Mouse (Mus musculus): ENCODE data around the gene Ireb2. TPM values are rescaled to one million over a fixed set of nuclear protein-coding genes. Genes with fewer than 3 reads are reported as not detected.
"Not testable (repeated sequence)": the region's sequence is repeated elsewhere in the genome, so short reads cannot be mapped to it uniquely, and the experiment has no call there.

Gene Ireb2
- polyA plus RNA-seq (2015; fragmentation: Nextera tagmentation; extraction: Ambion mirVana) = 30.4 and 31.8 TPM in 2 replicates

GRCm38 (mm10) chr9:54863363-54864281, at the start of gene Ireb2:
Ireb2 (plus strand) TSS chr9:54863789.
- ATAC-seq (ENCODE audit: low FRiP score) = peak; percentile 98
- peak within 1 kb of the TSS; percentile 72 for H3K4me2 ChIP-seq
- peak within 1 kb of the TSS; percentile 94 for H3K27ac ChIP-seq (replicated peaks)
- peak within 1 kb of the TSS; percentile 78 for H3K4me3 ChIP-seq (replicated peaks)
- WGBS = under 1% methylated on average over 70 of the region's 72 CpGs
- H3K27me3 ChIP-seq (replicated peaks) = no peaks in the 10 kb centered on the region
- H3K4me1 ChIP-seq = peaks cover 36% of the 10 kb centered on the region
- H3K36me3 ChIP-seq = peaks cover 15% of the 10 kb centered on the region
- H3K9me3 ChIP-seq (replicated peaks) = no peaks in the 10 kb centered on the region
- peak within 1 kb of the TSS; percentile 95 for H3K9ac ChIP-seq (replicated peaks)

DNA sequence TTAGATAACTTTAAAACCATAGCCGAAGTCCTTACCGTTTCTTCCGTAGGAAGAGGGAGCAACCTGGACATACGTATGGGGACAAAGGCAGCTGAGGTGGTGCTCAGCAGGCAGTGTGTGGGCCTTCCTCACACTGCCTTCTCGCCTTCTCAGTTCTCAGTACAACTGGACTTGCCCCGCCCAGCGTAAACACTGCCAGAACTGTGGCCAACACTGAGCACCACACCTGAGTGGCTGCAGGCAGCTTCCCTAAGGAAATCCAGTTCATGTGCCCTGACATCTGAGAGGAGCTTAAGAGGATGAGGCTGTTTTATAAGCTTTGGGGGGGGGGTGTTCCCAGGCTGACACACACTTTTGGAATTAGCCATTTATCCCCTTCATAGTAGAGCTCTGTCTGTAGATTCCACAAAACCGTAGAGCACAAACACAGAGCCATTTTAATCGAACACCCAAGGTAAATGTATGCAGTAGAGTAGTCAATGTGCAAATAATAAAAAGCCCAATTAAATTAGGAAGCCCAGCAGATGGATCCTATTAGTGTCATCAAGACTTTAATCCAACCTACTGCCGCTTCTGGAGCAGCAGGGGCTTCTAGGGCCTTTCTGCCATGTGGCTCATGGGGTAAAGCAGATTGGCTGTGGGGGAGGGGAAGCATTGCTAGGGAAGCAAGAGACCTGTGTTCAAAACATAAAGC, 46.9 kb upstream of the Ireb2 start:
- no peak for ATAC-seq (ENCODE audit: low FRiP score)
- Histone ChIP-seq H3K9me3 (replicated peaks) (no peaks in the 10 kb centered on the region), H3K4me2 (no peak overlapping the region), H3K4me1 (0 out of 2 replicates have a peak, but pooled peaks cover 3% of the 10 kb centered on the region), H3K27ac (replicated peaks) (no peak overlapping the region), H3K4me3 (replicated peaks) (no peak overlapping the region), H3K27me3 (replicated peaks) (0 out of 2 replicates have a peak, but pooled peaks cover 3% of the 10 kb centered on the region), H3K36me3 (no peaks in the 10 kb centered on the region), H3K9ac (replicated peaks) (no peak overlapping the region)
- 72% methylated on average over 10 of the region's 10 CpGs for WGBS

GRCm38 (mm10) chr9:54821442-54822100, 42.0 kb upstream of the Ireb2 start:
- peak; percentile 72; the same call in 1 of the 2 replicates for ATAC-seq (ENCODE audit: low FRiP score)
- Histone ChIP-seq H3K9ac (replicated peaks) (no peak overlapping the region), H3K27me3 (replicated peaks) (0 out of 2 replicates have a peak, but pooled peaks cover 3% of the 10 kb centered on the region), H3K27ac (replicated peaks) (no peak overlapping the region), H3K4me1 (0 out of 2 replicates have a peak, but pooled peaks cover under 1% of the 10 kb centered on the region), H3K4me3 (replicated peaks) (no peak overlapping the region), H3K9me3 (replicated peaks) (no peaks in the 10 kb centered on the region), H3K4me2 (no peak overlapping the region), H3K36me3 (no peaks in the 10 kb centered on the region)
- 57% methylated on average over 5 of the region's 5 CpGs for WGBS

DNA sequence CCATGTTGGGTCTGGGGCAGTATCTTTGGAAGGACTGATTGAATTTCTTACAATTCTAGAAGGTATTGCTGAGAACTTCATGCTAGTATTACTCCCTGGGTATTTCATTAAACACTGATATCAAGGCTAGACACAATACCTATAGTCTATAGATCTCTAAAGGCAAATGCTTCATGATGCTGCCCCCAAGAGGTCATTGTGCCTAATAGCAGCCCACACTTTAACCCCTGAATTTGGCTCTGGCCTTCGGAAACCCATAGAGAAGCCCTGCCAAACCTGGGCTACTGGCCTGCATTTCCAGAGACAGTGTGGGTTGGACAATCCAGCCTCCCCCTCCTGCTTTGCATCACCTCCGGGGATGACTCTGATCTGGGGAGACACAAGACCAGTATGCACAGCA, 33.8 kb upstream of the Ireb2 start:
- H3K9ac ChIP-seq (replicated peaks) = no peak overlapping the region
- no peak overlapping the region for H3K4me3 ChIP-seq (replicated peaks)
- no peak overlapping the region for H3K27ac ChIP-seq (replicated peaks)
- no peaks in the 10 kb centered on the region for H3K9me3 ChIP-seq (replicated peaks)
- no peak overlapping the region for H3K4me2 ChIP-seq
- WGBS = 21% methylated on average over 2 of the region's 2 CpGs
- no peaks in the 10 kb centered on the region for H3K4me1 ChIP-seq
- ATAC-seq (ENCODE audit: low FRiP score) = no peak
- no peaks in the 10 kb centered on the region for H3K27me3 ChIP-seq (replicated peaks)
- no peaks in the 10 kb centered on the region for H3K36me3 ChIP-seq

DNA sequence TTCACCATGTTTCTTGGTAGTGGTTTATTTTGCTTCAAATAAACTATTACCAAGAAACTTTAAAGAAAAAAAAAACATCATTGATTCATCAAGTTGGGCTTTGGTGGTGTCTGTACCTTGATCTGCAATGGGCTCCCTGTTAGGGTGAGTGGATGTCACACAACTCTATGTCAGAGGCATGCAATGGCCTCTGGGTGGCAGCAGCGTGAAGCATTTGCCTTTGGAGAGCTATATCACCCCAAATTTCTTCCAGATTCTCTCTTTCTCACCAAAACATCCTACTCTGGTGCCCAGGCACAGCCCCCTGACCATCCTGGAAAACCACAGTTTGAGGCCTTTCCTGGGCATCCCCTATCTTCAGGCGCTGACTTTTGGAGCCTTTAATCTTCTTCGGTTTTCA, 33.0 kb upstream of the Ireb2 start:
- no peaks in the 10 kb centered on the region for H3K27me3 ChIP-seq (replicated peaks)
- no peaks in the 10 kb centered on the region for H3K9me3 ChIP-seq (replicated peaks)
- no peak overlapping the region for H3K4me2 ChIP-seq
- no peak overlapping the region for H3K9ac ChIP-seq (replicated peaks)
- H3K27ac ChIP-seq (replicated peaks) = no peak overlapping the region
- no peaks in the 10 kb centered on the region for H3K36me3 ChIP-seq
- no peaks in the 10 kb centered on the region for H3K4me1 ChIP-seq
- no peak for ATAC-seq (ENCODE audit: low FRiP score)
- WGBS = 49% methylated on average over 3 of the region's 3 CpGs
- H3K4me3 ChIP-seq (replicated peaks) = no peak overlapping the region

DNA sequence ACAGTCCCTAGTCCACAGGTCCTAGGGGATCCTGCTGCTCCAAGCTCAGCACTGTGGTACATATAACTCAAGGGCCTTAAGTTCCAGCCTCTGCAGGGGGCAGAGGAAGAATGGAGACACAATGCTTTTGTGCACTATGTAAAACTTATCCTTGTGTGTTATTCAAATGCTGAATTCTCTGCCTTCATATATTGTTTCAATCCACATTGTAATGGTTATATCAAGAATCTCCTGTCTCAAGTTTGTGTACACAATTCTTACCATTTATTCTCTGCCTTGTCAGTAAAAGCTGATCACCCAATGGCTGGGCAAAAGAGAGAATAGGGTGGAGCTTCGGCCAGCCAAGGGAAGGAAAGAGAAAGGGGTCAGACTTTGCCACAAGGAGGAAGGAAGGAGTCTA, 29.8 kb upstream of the Ireb2 start:
- Histone ChIP-seq H3K36me3 (no peaks in the 10 kb centered on the region), H3K9ac (replicated peaks) (no peak overlapping the region), H3K27ac (replicated peaks) (no peak overlapping the region), H3K4me3 (replicated peaks) (no peak overlapping the region), H3K9me3 (replicated peaks) (no peaks in the 10 kb centered on the region), H3K27me3 (replicated peaks) (no peaks in the 10 kb centered on the region), H3K4me2 (no peak overlapping the region), H3K4me1 (no peaks in the 10 kb centered on the region)
- 69% methylated on average over 1 of the region's 1 CpGs for WGBS
- no peak for ATAC-seq (ENCODE audit: low FRiP score)

GRCm38 (mm10) chr9:54835951-54836717, 27.5 kb upstream of the Ireb2 start:
- not testable (repeated sequence) for H3K27ac ChIP-seq (replicated peaks); H3K36me3 ChIP-seq; ATAC-seq (ENCODE audit: low FRiP score); H3K4me1 ChIP-seq; H3K4me3 ChIP-seq (replicated peaks); H3K9ac ChIP-seq (replicated peaks); H3K4me2 ChIP-seq; H3K27me3 ChIP-seq (replicated peaks); H3K9me3 ChIP-seq (replicated peaks)
- WGBS = 85% methylated on average over 6 of the region's 6 CpGs

GRCm38 (mm10) chr9:54837835-54838234, 25.8 kb upstream of the Ireb2 start:
- no peaks in the 10 kb centered on the region for H3K36me3 ChIP-seq
- H3K4me2 ChIP-seq = no peak overlapping the region
- no peaks in the 10 kb centered on the region for H3K9me3 ChIP-seq (replicated peaks)
- no peak overlapping the region for H3K4me3 ChIP-seq (replicated peaks)
- H3K9ac ChIP-seq (replicated peaks) = no peak overlapping the region
- ATAC-seq (ENCODE audit: low FRiP score) = no peak
- no peaks in the 10 kb centered on the region for H3K27me3 ChIP-seq (replicated peaks)
- WGBS = 64% methylated on average over 7 of the region's 7 CpGs
- H3K27ac ChIP-seq (replicated peaks) = no peak overlapping the region
- no peaks in the 10 kb centered on the region for H3K4me1 ChIP-seq

DNA sequence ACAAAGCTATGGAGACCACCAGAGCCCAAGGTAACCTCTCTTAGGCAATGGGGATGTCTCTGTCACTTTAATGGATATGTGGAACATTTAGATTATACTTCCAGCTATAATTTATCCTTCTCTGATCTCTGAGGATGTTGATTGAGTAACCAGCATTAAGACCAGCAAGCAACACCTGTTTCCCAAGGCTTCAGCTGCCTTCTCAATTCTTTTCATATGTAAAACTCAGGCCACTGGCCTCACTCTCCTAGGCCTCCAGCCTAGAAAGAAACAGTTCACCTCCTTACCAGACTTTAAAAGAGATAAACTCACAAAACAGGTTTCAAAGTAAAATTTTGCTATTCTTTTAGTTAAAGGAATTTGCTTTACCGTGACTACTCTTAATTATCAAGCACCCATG, 23.4 kb upstream of the Ireb2 start:
- H3K4me1 ChIP-seq = no peaks in the 10 kb centered on the region
- no peak overlapping the region for H3K4me3 ChIP-seq (replicated peaks)
- H3K9me3 ChIP-seq (replicated peaks) = no peaks in the 10 kb centered on the region
- H3K9ac ChIP-seq (replicated peaks) = no peak overlapping the region
- no peak overlapping the region for H3K27ac ChIP-seq (replicated peaks)
- no peaks in the 10 kb centered on the region for H3K27me3 ChIP-seq (replicated peaks)
- no peak for ATAC-seq (ENCODE audit: low FRiP score)
- WGBS = 86% methylated on average over 1 of the region's 1 CpGs
- no peak overlapping the region for H3K4me2 ChIP-seq
- H3K36me3 ChIP-seq = no peaks in the 10 kb centered on the region

- Histone ChIP-seq H3K4me3 (replicated peaks) (no peak overlapping the region), H3K4me2 (no peak overlapping the region), H3K27me3 (replicated peaks) (no peaks in the 10 kb centered on the region), H3K4me1 (no peaks in the 10 kb centered on the region), H3K36me3 (no peaks in the 10 kb centered on the region), H3K9me3 (replicated peaks) (no peaks in the 10 kb centered on the region), H3K9ac (replicated peaks) (no peak overlapping the region), H3K27ac (replicated peaks) (no peak overlapping the region)
- 89% methylated on average over 5 of the region's 5 CpGs for WGBS
- no peak for ATAC-seq (ENCODE audit: low FRiP score)
Observed at GRCm38 (mm10) chr9:54842311-54842710, 21.3 kb upstream of the Ireb2 start.

DNA sequence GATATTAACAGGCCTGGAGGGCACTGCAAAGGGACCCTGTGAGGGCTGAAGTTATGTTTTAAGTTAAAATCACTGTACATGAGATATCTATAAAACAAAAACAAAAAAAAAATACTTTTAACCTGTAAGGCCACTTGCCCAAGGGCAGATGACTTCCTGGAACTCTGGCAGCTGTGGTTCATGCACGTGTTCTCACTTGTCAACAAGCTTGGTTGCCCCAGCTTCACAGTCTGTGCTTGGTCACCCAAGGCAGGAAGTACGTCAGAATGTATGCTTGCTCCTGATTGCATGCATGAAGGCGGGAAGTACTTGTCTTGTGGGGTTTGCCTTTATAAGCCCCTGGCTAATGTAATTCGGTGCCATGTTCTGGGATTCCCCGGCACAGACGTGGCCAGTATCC, 19.7 kb upstream of the Ireb2 start:
- H3K4me3 ChIP-seq (replicated peaks) = no peak overlapping the region
- no peaks in the 10 kb centered on the region for H3K36me3 ChIP-seq
- no peaks in the 10 kb centered on the region for H3K9me3 ChIP-seq (replicated peaks)
- H3K4me2 ChIP-seq = no peak overlapping the region
- no peak overlapping the region for H3K9ac ChIP-seq (replicated peaks)
- H3K4me1 ChIP-seq = no peaks in the 10 kb centered on the region
- 77% methylated on average over 6 of the region's 6 CpGs for WGBS
- no peak overlapping the region for H3K27ac ChIP-seq (replicated peaks)
- no peak for ATAC-seq (ENCODE audit: low FRiP score)
- no peaks in the 10 kb centered on the region for H3K27me3 ChIP-seq (replicated peaks)

All from neural tube, embryonic 15.5 days (tissue).